Mouse (Mus musculus) heart, adult 2 months (tissue): ENCODE data around the gene Rasgrf1.

Source experiments
- CTCF ChIP-seq: fragments of 200-600 bp; IDR thresholded peaks from 2 replicates; pipeline ENCODE4 v1.8.1; 2022; ENCODE audit warnings: antibody characterized with exemption, mild to moderate bottlenecking, moderate library complexity
- EP300 ChIP-seq: fragments of 200-500 bp; IDR thresholded peaks from 2 replicates; pipeline ENCODE4 v1.6.1; 2011; ENCODE audit warnings: low read depth, low read length, control low read depth; ENCODE audit not compliant: insufficient read depth
- POLR2A ChIP-seq: fragments of 200-500 bp; IDR thresholded peaks from 2 replicates; pipeline ENCODE4 v1.6.1; 2011; ENCODE audit warnings: mild to moderate bottlenecking, low read depth, low read length, control low read depth; ENCODE audit not compliant: insufficient read depth

DNA sequence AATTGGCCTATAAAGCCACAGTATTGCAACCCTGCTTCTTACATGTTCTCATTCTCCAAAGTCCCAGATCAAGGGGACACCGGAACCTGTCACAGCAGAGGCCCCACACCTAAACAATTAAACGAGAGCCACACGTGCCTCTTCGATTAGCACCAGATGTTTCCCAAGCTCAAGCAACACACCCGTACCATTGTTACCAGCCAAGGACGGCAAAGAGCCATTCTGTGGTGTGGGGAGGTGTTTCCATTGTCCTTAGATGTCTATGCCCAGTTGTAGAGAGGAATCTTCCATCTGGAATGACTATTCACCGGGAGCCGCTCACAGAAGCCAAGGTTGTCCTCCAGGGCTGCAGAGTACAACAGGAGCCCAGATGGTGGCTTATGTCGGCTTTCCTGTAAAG, 11.4 kb downstream of the Rasgrf1 start:
- TF ChIP-seq EP300 = no peak
- no peak for TF ChIP-seq POLR2A
- no peak for TF ChIP-seq CTCF
